Mouse (Mus musculus) bone marrow macrophage, adult 2 months (primary cell): Measurements from ENCODE around the gene Mettl23.

ENCODE experiments used
- CTCF ChIP-seq: IDR thresholded peaks from 2 replicates; pipeline ENCODE4 v1.5.1; 2012; ENCODE audit warnings: low read depth, mild to moderate bottlenecking, low read length, moderate library complexity
- POLR2A ChIP-seq: IDR thresholded peaks from 2 replicates; pipeline ENCODE4 v1.6.1; 2012; ENCODE audit warnings: mild to moderate bottlenecking, low read depth, low read length, borderline replicate concordance

DNA sequence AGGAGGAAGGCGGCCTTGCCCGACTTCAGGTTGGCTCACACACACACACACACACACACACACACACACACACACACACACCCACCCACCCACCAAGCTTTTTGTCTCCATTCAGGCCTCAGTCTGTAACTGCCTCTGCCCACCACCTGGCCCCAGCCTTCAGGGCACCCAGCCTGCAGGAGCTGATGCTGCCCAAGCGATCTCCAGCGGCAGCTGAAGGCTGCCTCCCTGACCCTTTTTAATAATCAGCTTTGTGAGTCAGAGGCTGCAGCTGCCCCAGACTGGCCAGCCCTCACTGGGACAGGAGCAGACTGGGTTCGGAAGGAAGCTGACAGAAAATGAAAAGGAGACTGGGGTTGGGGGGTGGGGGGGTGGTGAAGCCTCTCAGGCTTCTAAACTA, 17.8 kb upstream of the Mettl23 start:
- TF ChIP-seq CTCF = no peak
- TF ChIP-seq POLR2A = no peak
